Mouse (Mus musculus) cerebellum, postnatal 36 days (tissue): ENCODE results near the gene Mrgbp.

Experiments
- DNase-seq, 2 experiments: peaks; one replicate each; pipeline ENCODE4 v3.0.0; 2021 to 2022; ENCODE audit warnings: mixed read lengths in 2 of 2

Mrgbp gene

DNA sequence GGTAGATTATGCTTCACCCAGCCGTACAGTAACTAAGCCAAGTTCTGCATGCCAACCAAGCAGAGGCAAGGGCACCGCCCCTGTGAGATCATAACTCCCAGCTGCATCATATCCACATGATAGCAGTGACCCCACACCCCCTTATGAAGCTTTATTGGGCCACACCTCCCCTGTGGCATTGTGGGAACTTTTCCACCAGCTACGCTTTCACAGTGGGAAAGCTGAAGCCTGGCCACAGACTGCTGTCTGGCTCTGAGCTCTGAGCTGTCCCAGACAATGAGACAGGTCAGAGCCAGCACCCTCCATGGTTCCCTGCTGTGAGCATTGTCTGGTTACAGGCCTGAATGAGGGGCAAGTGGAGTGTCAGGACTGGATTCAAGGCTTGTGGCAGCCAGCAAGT lies at the start of gene Mrgbp:
Mrgbp (plus strand) TSS at position 303 of the 400 bp plus-strand sequence.
- no peak for DNase-seq

DNA sequence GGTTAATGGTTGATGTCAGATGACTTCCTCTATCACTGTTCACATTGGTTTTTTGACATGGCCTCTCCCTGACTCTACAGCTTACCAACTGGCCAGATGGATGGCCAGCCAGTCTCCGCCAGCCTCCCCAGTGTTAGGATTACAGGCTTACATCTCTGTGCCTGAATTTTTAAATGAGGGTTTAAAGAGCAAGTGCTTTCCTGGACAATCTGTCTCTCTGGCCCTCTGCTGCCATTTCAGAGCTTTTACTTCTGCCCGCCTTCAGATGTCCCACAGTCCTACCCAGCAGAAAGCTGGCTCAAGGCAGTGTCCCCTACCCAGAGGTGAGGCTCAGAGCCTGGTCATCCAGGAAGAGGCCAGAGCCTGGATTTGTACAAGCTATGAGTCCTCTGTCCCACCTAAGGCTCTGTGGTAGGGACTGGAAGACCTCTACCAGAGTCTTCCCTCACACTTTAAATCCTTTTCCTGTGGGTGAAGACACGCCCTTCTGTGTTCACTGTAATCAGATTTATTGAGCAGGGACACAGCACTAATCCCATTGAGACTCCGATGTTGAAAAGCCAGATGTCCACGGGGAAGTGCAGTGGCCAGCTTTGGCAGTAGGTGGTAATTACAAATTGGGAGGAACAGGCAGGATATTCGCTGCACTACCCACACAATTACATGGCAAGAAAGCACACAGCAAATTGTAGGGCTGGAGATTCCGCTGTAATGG lies 49.3 kb upstream of the Mrgbp start:
- peak in 1 of 2 experiments; percentile 13 for DNase-seq

DNA sequence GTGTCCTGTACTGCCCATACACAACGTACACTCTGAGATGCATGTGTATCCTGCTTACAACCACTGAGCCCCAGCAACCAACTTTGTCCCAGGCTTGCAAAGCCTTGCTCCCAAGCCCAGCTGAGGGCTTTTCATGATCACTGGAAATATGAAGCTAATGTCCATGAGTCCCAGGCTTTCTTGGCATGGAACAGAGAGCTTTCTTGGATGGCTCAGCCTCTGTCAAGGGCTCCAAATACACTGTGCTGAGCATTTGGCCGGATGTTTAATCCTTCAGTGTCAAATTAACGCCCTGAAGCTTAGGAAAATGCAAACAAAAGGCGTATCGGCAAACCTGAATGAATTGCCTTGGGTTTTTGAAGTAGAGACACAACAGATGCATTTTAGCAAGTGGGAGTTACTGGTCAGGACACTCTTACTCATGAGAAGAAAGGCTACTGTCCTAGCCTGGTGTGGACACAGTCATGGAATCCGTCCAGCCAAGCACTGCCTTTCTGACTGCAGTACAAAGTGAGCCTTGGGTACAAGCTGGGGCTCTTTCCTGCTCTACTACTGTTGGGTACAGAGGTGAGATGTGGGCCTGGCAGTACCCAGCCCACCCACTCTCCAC lies 48.6 kb upstream of the Mrgbp start:
- no peak for DNase-seq

DNA sequence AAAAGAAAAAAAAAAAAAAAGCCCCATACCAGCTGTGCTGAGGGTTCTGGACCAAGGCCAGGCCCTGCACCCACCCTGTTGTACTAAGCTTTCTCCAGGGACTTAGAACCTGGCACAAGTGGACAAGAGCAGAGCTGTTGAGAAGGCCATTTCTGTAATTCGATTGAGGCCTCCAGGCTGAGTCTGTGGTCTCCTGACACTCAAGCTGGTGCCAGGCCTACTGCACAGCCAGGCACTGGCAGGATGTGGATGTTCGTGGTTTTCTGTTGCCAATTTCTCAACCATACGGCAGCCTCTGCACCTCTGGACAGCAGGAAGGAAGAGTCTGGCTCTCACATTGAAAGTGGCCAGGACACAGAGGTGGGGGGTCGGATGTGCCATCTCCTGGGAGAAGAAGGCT lies 47.9 kb upstream of the Mrgbp start:
- DNase-seq = no peak

DNA sequence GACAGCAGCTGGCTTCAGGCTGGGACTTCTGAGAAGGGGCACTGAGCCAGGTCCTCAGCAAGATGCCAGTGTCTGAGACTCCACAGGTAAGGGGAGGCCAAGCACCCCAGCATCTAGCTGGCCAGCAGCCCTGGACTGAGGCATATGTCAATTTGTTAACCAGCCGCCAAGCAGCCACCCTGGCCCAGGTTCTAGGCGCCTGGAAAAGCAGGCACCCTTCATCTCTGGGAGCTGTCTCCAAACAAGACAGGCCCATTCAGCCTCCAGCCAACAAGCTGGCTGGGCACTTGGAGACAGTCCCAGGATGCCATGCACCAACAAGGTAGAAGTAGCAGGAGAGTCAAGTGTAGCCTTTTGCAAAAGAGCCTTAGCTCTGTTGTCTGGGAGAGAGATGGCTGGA lies 37.4 kb upstream of the Mrgbp start:
- no peak for DNase-seq

DNA sequence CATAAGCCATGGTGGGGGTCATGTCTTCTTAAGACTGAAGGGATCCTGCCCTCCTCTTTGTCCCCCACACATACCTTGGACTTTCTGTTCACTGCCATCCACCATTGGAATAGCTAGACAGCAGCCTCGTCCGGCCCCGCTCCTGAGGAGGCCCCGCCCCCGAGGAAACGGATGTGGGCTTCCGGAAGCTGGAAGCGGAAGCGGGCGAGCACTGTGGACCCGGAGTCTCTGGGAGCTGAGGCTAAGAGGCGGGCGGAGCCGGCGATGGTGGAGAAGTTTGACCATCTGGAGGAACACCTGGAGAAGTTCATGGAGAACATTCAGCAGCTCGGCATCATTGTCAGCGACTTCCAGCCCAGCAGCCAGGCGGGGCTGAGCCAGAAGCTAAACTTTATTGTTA lies 36.1 kb upstream of the Mrgbp start:
- DNase-seq = no peak

DNA sequence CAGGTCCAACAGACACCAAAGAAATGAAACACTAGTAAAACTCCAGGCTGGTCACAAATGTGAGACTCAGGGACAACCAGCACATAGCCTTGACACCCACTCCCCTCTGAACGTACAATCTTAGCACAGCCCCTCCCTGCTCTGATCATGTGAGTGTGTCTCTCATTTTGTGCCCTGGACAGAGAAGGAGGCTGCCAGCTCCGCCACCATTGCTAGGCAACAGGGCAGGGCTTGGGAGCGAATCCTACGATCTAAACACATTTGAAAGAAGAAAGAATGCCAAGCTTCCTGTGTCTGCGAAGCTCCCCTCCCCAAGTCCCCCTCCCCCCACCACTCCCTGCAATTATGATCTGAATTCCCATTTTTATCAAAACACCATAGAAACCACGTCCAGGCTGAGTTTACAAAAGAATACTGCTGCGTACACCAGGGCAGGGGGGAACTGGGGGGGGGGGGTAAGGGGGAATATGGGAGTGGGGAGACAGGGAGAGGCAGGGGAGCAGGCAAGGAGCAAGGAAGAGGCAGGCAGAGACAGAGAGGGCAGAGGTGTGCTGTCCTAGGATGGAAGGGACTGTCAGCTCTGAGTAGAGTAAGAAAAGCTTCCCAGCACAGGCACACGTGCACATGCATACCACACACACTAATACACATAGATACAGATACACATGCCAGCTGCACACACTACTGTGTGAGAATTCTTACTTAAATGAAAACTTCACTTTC lies 33.6 kb upstream of the Mrgbp start:
- DNase-seq = no peak

DNA sequence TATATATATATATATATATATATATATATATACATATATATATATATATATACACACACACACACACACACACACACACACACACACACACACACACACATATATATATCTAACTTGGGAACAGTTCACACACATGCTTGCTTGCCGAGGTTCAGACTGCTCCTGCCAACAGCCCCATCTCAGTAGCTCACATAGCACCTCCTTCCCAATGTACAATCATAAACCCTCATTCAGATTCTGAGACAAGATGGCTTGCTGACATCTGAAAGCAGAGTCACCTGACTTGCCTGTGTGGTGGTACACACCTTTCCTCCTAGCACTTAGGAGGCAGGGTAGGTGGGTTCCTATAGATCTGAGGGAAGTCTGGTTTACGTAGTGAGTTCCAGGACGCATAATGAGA lies 28.8 kb upstream of the Mrgbp start:
- DNase-seq = no peak

DNA sequence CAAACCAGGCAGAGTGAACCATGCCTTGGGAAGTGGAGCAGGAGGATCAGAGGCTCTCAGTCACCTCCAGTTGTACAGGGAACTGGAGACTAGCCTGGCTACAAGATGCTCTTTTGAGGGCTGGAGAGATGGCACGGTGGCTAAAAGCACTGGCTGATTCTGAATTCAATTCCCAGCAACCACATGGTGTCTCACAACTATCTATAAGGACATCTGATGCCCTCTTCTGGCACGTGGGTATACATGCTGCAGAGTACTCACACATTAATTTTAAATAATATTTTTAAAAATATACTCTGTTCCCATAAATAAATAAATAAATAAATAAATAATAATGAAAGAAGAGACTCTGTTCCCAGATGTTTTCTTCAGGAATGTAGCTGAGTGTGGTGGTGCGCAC lies 25.9 kb upstream of the Mrgbp start:
- DNase-seq = no peak

DNA sequence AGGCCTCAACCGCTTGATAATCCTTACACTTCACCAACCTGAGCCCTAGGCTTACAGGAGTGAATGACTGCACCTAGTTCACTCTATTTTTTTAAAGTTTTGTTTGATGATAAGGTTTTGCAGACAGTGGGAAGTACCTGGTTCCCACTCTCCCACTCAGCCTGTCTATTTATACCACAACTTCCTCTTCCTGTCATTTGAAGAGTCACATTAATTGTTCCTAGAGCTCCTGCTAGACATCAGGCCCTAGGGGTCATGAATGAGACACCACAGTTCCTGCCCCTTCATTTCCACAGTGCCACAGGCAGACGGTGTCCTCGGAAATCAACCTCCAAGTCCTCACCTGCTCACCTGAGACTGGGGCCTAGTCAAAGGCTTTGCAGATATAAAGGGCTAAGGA lies 24.6 kb upstream of the Mrgbp start:
- DNase-seq = no peak

DNA sequence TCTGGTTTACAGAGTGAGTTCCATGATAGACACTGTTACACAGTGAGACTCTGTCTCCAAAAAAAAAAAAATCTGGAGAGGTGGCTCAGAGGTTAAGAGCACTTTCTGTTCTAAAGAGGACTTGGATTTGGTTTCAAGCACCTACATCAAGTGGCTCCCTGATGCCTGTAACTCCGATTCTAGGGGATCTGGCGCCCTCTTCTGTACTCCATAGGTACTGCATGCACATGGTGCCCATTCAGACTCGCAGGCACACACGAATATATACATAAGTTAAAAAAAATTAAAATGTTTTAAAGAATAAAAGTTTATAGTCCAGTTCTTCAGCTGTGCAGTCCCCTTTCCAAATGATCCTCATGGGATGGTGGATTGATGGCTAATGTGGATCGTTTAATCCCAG lies 20.9 kb upstream of the Mrgbp start:
- no peak for DNase-seq

DNA sequence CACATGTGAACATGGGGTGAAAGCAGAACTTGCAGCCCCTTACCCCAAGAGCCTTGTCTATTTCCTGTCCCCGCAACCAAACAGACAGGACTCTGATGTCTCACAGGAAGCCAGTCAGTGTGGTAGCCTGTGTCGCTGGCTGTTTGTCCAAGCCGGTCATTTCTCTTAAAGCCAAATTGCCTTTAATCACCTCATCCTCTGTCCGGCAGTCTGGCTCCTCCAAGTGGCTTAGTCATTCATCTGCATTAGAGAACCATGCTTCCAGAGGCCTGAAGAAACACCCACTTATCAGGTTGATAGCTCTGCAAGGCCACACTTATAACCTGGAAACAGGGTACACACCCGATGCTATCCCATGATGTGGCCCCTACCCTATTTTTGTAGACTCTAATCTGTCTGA lies 19.0 kb upstream of the Mrgbp start:
- DNase-seq = no peak

DNA sequence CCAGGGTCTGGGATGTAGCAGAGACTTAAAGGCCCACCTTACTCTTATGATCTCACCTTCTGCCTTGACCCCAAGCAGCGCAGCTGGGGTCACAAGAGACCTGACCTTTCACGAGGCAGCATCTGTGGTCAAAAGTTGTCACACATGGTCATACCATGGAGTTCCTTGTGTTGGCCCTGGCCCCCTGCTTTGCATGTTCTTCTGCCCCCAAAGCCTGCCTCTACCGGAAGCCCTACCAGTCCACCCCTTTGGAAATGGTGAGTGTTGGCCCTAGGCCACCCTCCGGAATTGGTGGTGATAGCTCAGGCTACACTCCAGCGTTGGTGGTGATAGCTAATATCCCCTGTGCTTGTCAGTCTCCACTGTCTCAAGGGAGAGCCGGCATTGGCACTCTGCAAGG lies 17.8 kb upstream of the Mrgbp start:
- no peak for DNase-seq

DNA sequence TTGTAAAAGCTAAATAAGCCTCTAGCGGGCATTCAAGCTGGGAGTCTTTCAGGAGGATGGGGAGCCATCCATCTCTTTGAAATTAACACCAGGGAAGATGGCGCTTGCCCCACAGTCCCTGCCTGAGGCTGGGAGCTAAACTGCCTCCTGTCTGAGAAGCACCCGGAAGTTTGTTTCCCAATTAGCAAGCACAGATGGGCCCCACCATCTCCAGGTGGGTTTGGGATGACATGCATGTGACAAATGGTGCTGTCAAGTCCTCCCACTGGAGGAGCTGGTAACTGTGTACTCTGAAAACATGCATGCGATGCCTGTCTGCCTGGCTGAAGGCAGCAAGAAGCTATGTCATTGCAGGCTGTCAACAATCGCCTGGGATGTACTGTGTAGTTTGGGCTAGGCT lies 17.3 kb upstream of the Mrgbp start:
- no peak for DNase-seq

DNA sequence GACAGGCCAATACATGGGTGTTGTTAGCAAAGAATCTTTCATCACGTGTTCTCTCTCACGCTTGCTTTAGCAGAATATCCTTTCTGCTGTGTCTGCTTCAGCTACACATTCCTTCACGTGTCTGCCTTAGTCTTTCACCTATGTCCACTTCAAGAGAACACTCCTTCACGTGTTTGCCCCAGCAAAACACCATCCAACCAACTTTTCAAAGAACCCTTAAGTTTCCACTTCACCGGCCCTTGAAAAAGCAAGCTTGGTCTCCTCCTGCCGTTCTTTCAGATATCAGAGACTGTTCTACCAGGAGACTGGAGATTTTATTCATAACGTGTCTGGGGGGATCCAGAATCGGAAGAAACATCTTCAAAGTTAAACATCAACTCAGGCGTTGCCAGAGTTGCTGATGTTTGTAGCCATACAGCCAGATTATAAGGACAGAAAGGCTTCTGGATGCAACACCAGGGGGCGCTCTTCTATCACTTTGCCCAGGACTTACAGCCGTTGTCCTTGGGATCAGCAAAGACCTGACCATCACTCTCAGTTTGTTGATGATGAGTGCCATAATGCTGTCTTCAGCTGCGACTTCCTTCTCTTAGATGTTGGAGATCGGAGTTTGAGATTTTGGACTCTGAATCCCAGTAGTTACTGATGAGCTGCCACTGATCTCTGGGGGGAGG lies 14.7 kb upstream of the Mrgbp start:
- peak; percentile 60 to 61 for DNase-seq

DNA sequence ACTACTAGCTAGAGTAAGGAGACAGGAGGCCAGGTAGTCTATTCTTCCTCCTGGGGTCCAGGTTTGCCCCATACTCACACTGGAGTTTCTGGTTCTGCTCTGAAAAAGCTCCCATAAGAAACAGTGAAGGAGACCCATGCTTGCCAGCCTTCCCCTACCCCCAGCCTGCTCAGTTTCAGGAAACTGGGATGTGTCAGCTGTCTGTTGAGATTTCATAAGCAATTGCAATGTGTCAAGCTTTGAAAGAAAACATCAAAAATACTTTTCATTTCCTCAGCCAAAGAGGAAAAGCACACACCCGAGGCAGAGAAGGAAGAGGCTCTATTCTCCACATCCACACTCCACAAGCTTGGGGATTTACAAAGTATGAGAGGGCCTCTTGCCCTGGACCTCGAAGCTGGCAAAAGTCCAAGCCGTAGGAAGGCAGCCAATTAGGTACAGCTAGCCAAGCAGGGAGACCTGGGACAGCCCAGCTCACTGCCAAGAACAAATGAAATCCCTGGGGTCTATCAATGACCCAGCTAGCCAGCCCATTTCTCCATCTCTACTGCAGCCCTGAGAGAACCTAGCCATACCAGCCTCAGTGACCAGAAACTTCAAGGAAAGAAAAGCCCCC lies 12.0 kb upstream of the Mrgbp start:
- peak; percentile 49 to 50 for DNase-seq

DNA sequence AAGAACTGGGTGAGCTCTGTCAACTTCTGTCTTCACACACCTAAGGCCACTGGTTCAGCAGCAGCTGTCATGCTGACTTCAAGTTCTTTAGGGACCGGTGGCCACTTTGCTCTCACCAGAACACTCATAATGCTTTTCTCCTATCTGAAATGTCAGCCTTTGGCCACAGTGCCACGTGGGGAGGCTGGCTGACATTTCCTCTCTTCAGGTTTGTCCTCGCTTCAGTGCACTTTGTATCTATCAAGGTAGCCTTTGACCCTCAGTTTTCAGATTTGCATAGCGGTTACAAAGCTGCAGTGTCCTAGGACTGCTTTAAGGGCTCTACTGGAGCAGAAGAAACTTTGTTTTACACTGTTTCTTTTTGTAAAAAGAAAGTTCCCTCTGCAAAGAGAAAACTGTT lies 4.6 kb upstream of the Mrgbp start:
- no peak for DNase-seq

DNA sequence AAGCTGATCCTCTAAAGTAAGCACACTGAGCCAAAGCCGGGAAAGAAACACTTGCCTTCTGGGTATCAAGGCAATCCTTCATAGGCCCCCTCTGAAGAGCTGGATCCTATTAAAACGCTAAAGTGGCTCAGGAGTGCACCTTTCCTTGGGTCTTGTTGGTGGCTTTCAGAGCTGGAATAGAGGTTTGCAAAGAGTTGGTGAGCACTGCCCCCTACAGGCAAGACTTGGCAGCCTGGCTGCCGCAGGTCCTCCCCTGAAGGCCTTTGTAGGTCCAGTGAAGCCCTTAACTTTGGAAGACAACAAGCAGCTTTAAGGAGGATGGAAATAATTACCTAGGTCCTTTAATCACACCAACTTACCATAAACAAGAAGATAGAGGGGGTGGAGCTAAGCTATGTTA lies 2.4 kb upstream of the Mrgbp start:
- DNase-seq = peak; percentile 73

DNA sequence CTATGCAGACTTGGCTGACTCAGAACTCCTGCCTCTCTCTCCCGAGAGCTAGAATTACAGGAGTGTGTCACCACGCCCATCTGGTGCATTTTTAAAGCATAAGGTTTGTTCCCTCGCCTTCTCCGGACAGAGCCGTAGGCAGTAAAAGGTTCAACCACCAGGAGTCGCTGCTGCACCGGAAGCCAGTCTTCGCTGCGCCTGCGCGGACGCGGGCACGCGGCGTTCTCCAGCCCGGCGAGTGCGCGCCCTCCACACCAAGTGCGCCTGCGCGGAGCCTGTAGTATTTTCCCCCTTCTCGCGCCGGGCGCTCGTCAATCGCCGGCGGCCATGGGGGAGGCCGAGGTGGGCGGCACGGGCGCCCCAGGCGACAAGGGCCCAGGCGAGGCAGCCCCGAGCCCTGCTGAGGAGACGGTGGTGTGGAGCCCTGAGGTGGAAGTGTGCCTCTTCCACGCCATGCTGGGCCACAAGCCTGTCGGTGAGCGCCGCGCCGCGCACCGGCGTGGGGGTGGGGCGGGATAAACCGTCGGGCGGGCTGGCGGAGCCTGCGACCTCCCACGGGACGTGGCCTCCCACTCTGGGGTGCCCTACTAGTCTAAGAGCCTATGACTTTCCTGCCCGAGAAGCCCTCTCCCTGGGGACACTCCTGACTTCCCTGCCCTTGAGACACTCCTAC lies 1.5 kb downstream of the Mrgbp start:
- DNase-seq = peak; percentile 98 to 99

DNA sequence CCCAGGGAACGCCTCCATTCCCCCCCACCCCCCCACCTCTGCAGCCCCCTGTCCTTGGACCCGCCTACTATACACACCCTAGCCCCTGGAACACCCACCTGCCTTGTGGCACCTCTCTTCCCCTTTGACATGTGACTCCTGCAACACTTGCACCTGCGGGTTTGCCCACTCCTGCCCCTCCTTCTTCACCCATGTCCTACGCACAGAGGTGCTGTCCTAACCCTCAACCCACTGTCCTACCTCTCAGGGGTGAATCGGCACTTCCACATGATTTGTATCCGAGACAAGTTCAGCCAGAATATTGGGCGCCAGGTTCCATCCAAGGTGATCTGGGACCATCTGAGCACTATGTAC lies 2.0 kb downstream of the Mrgbp start:
- no peak for DNase-seq

DNA sequence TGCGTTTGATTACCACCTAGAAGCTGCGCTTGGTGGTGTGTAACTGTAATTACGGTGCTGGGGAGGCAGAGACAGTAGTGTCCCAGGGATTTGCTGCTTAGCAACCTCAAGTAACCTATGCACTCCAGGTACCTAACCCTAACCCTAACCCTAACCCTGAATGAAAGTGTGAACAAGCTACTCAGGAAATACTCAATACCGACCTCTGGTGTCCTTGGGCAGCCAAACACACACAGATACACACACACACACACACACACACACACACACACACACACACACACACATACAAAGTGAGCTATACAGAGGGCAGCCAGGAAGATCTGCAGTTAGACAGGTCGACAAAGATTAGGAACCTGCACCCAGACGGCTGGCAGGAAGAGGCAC lies 7.6 kb downstream of the Mrgbp start:
- DNase-seq = no peak

DNA sequence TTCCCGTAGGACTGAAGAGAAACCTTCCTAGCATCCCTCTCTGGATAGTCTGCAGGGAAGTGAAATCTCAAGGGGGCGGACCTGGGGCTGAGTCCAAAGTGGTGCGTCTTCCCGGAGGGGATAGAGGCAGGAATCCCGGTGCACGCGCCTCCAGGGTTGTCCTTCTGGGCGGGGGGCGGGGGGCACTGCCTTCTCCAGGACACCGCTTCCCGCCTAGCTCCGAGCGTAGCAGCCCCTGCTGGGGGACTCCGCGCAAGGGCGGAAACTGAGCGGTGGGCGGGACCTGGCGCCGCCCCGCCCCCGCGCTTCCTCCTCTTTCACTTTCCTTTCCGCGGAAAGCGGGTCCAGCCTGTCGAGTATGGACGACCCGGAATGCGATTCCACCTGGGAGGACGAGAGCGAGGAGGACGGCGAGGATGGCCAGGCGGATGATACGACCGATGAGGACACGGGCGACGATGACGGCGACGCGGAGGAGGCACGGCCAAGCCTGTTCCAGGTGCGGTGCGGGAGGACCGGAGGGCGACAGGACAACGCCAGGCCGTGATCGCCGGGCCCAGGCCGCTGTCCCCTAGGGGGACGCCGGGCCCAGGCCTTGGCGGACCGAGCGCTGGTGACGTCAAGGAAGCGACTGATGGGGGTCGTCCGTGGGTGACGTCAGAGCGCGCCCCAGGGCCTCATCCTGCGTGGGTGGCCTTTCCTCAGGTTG lies 8.2 kb downstream of the Mrgbp start, which contains the start of gene Ogfr:
Ogfr (plus strand) TSS at position 123 of the 709 bp plus-strand sequence.
- peak; percentile 74 to 79 for DNase-seq
